Mouse (Mus musculus) left cerebral cortex, adult 2 months (tissue): ENCODE measurements around the gene Gm49378. TPM values are rescaled to one million over a fixed set of nuclear protein-coding genes. Genes with fewer than 3 reads are reported as not detected.
A peak's percentile ranks its signal among the peaks of the same experiment; 100 is the strongest.

ENCODE experiments used
- DNase-seq, 2 experiments: peaks; one replicate each; pipeline ENCODE4 v3.0.0; 2021 to 2022; ENCODE audit warnings: low spot score in 2 of 2, mixed read lengths in 1 of 2; ENCODE audit errors: extremely low spot score in 1 of 2
- H3K27ac ChIP-seq: fragments of 200-600 bp; 2 replicates; pipeline ENCODE4 v1.8.1; 2022
- H3K4me3 ChIP-seq: fragments of 200-600 bp; 2 replicates; pipeline ENCODE4 v1.8.1; 2022
- CTCF ChIP-seq: fragments of 200-600 bp; IDR thresholded peaks from 2 replicates; pipeline ENCODE4 v1.8.1; 2022; ENCODE audit warnings: antibody characterized with exemption, mild to moderate bottlenecking, moderate library complexity
- intact Hi-C: fragments of 180-260 bp; cut with DNase I; formaldehyde crosslinking; loops from one replicate; pipeline ENCODE4 v1.15.1; 2025
- total RNA-seq, 2 experiments: library from RNA; stranded (reverse); gene quantifications; 2 replicates each; pipeline ENCODE4 v1.2.3; 2021

Gene Gm49378
- total RNA-seq, 2 experiments from 2014 or later, result 3.5 to 6.1 TPM

- peak overlapping the region; percentile 93 for H3K27ac ChIP-seq
- H3K4me3 ChIP-seq, result peak overlapping the region; percentile 90
- no peak for TF ChIP-seq CTCF
- DNase-seq, result no peak
- intact Hi-C loops, result no loop called here
These were observed 53.4 kb downstream of the Gm49378 start for GRCm38 (mm10) chr14:55584303-55584701.

- Histone ChIP-seq H3K4me3 (no peak overlapping the region), H3K27ac (no peak overlapping the region)
- intact Hi-C loops, result no loop called here
- no peak for DNase-seq
- peak; percentile 57 for TF ChIP-seq CTCF
These were observed 55.6 kb downstream of the Gm49378 start for GRCm38 (mm10) chr14:55581981-55582681.

GRCm38 (mm10) chr14:55580731-55581130 lies 57.0 kb downstream of the Gm49378 start:
- Histone ChIP-seq H3K27ac (no peak overlapping the region), H3K4me3 (no peak overlapping the region)
- TF ChIP-seq CTCF, result no peak
- no peak for DNase-seq
- intact Hi-C loops, result no loop called here

- no peak for TF ChIP-seq CTCF
- DNase-seq, result no peak
- intact Hi-C loops, result no loop called here
- no peak overlapping the region for H3K27ac ChIP-seq
- H3K4me3 ChIP-seq, result no peak overlapping the region
These were observed 57.9 kb downstream of the Gm49378 start for GRCm38 (mm10) chr14:55579511-55580496.

Other genes with a start within 250 kb of the Gm49378 start
- gene Dhrs4, start 159.1 kb downstream of the Gm49378 start, total RNA-seq, result 10 to 100 TPM; 16.8 to 20.4 TPM
- gene Carmil3, start 147.2 kb downstream of the Gm49378 start, total RNA-seq, result 10 to 100 TPM; 48.6 to 55.8 TPM
- gene Cpne6, start 127.5 kb downstream of the Gm49378 start, total RNA-seq, result 100 to 1,000 TPM; 209 to 225 TPM
- under 1 TPM; 0.29 to 0.84 TPM for gene Nrl, start 112.9 kb downstream of the Gm49378 start, total RNA-seq
- gene Pck2, start 97.6 kb downstream of the Gm49378 start, total RNA-seq, result 10 to 100 TPM; 31.1 to 36.0 TPM
- 10 to 100 TPM; 76.8 to 80.8 TPM for gene Dcaf11, start 77.9 kb downstream of the Gm49378 start, total RNA-seq
- gene A730061H03Rik, start 77.5 kb downstream of the Gm49378 start, total RNA-seq, result 1 to 10 TPM in 1 of 2 experiments, under 1 TPM in 1; 0.86 to 1.8 TPM
- gene Fitm1, start 62.3 kb downstream of the Gm49378 start, total RNA-seq, result not detected
- gene Psme1, start 59.8 kb downstream of the Gm49378 start, total RNA-seq, result 10 to 100 TPM; 46.8 to 51.6 TPM
- 10 to 100 TPM; 49.8 to 50.3 TPM for gene Emc9, start 52.6 kb downstream of the Gm49378 start, total RNA-seq
- 10 to 100 TPM; 46.0 to 60.3 TPM for gene Psme2, start 46.8 kb downstream of the Gm49378 start, total RNA-seq
- 10 to 100 TPM; 40.9 to 43.4 TPM for gene Rnf31, start 46.2 kb downstream of the Gm49378 start, total RNA-seq
- gene Irf9, start 34.3 kb downstream of the Gm49378 start, total RNA-seq, result 10 to 100 TPM; 13.0 to 16.4 TPM
- gene Rec8, start 19.9 kb downstream of the Gm49378 start, total RNA-seq, result 1 to 10 TPM; 2.7 to 2.8 TPM
- 100 to 1,000 TPM; 118 to 130 TPM for gene Ipo4, start 1.9 kb downstream of the Gm49378 start, total RNA-seq
- 10 to 100 TPM; 37.8 to 41.0 TPM for gene Tm9sf1, start 5.9 kb upstream of the Gm49378 start, total RNA-seq
- 1 to 10 TPM in 1 of 2 experiments, under 1 TPM in 1; 0.91 to 1.2 TPM for gene Tssk4, start 12.3 kb upstream of the Gm49378 start, total RNA-seq
- 10 to 100 TPM; 40.6 to 41.6 TPM for gene Mdp1, start 22.6 kb upstream of the Gm49378 start, total RNA-seq
- gene Gmpr2, start 34.0 kb upstream of the Gm49378 start, total RNA-seq, result 10 to 100 TPM; 21.1 to 23.2 TPM
- gene Nedd8, start 34.2 kb upstream of the Gm49378 start, total RNA-seq, result 100 to 1,000 TPM; 294 to 309 TPM
- gene Tinf2, start 43.9 kb upstream of the Gm49378 start, total RNA-seq, result 10 to 100 TPM; 14.1 to 16.3 TPM
- gene Tgm1, start 76.0 kb upstream of the Gm49378 start, total RNA-seq, result not detected
- gene Rabggta, start 84.4 kb upstream of the Gm49378 start, total RNA-seq, result 10 to 100 TPM; 50.2 to 51.3 TPM
- 10 to 100 TPM; 76.5 to 88.8 TPM for gene Dhrs1, start 107.8 kb upstream of the Gm49378 start, total RNA-seq
- gene Nop9, start 107.8 kb upstream of the Gm49378 start, total RNA-seq, result 10 to 100 TPM in 1 of 2 experiments, 1 to 10 TPM in 1; 9.6 to 12.9 TPM
- 1 to 10 TPM; 2.5 to 2.7 TPM for gene Cideb, start 120.6 kb upstream of the Gm49378 start, total RNA-seq
- gene Ltb4r2, start 123.5 kb upstream of the Gm49378 start, total RNA-seq, result under 1 TPM; 0.33 to 0.38 TPM
- under 1 TPM; 0.33 to 0.50 TPM for gene Ltb4r1, start 128.1 kb upstream of the Gm49378 start, total RNA-seq
- gene Adcy4, start 146.2 kb upstream of the Gm49378 start, total RNA-seq, result 1 to 10 TPM; 3.0 to 6.3 TPM
- 1 to 10 TPM; 1.2 to 1.3 TPM for gene Ripk3, start 151.0 kb upstream of the Gm49378 start, total RNA-seq
- gene Nfatc4, start 185.2 kb upstream of the Gm49378 start, total RNA-seq, result 1 to 10 TPM; 1.1 to 2.6 TPM
- gene Nynrin, start 216.1 kb upstream of the Gm49378 start, total RNA-seq, result 1 to 10 TPM; 6.4 to 8.4 TPM
- gene Cbln3, start 246.5 kb upstream of the Gm49378 start, total RNA-seq, result under 1 TPM; 0.20 to 0.26 TPM
- gene Khnyn, start 247.1 kb upstream of the Gm49378 start, total RNA-seq, result 10 to 100 TPM; 11.9 to 12.0 TPM